Mouse (Mus musculus): Measurements from ENCODE around the gene Ppfibp2.

Gene Ppfibp2

GRCm38 (mm10) chr7:107618028-107618992 is 23.3 kb downstream of the Ppfibp2 start:
- no peak for DNase-seq (ENCODE audit: low read depth)

GRCm38 (mm10) chr7:107619225-107619624 is 24.2 kb downstream of the Ppfibp2 start:
- no peak for DNase-seq (ENCODE audit: low read depth)

- no peak for DNase-seq (ENCODE audit: low read depth)
Observed at GRCm38 (mm10) chr7:107620137-107620536, 25.1 kb downstream of the Ppfibp2 start.

- no peak for DNase-seq (ENCODE audit: low read depth)
Observed at GRCm38 (mm10) chr7:107624432-107624831, 29.4 kb downstream of the Ppfibp2 start.

- no peak for DNase-seq (ENCODE audit: low read depth)
Observed at GRCm38 (mm10) chr7:107625061-107625460, 30.1 kb downstream of the Ppfibp2 start, which contains the start of gene 5330417H12Rik. Gene 5330417H12Rik (minus strand): TSS chr7:107625161.

- DNase-seq (ENCODE audit: low read depth): no peak
Observed at GRCm38 (mm10) chr7:107625781-107626180, 30.8 kb downstream of the Ppfibp2 start.

GRCm38 (mm10) chr7:107628383-107628782 is 33.4 kb downstream of the Ppfibp2 start:
- DNase-seq (ENCODE audit: low read depth): no peak

GRCm38 (mm10) chr7:107633201-107633600 is 38.2 kb downstream of the Ppfibp2 start:
- no peak for DNase-seq (ENCODE audit: low read depth)

- DNase-seq (ENCODE audit: low read depth): no peak
Observed at GRCm38 (mm10) chr7:107637398-107637797, 42.4 kb downstream of the Ppfibp2 start.

- no peak for DNase-seq (ENCODE audit: low read depth)
Observed at GRCm38 (mm10) chr7:107638026-107638425, 43.0 kb downstream of the Ppfibp2 start.

- no peak for DNase-seq (ENCODE audit: low read depth)
Observed at GRCm38 (mm10) chr7:107642586-107643275, 47.7 kb downstream of the Ppfibp2 start.

GRCm38 (mm10) chr7:107644987-107645386 is 50.0 kb downstream of the Ppfibp2 start:
- no peak for DNase-seq (ENCODE audit: low read depth)

- no peak for DNase-seq (ENCODE audit: low read depth)
Observed at GRCm38 (mm10) chr7:107648937-107649688, 54.1 kb downstream of the Ppfibp2 start.

- DNase-seq (ENCODE audit: low read depth): no peak
Observed at GRCm38 (mm10) chr7:107649990-107650389, 55.0 kb downstream of the Ppfibp2 start.

GRCm38 (mm10) chr7:107651821-107652220 is 56.8 kb downstream of the Ppfibp2 start:
- DNase-seq (ENCODE audit: low read depth): no peak

- DNase-seq (ENCODE audit: low read depth): no peak
Observed at GRCm38 (mm10) chr7:107656451-107656850, 61.4 kb downstream of the Ppfibp2 start.

GRCm38 (mm10) chr7:107659186-107659918 is 64.3 kb downstream of the Ppfibp2 start:
- no peak for DNase-seq (ENCODE audit: low read depth)

GRCm38 (mm10) chr7:107661189-107661842 is 66.3 kb downstream of the Ppfibp2 start:
- DNase-seq (ENCODE audit: low read depth): peak; percentile 49

GRCm38 (mm10) chr7:107661843-107662281 is 66.9 kb downstream of the Ppfibp2 start:
- no peak for DNase-seq (ENCODE audit: low read depth)

GRCm38 (mm10) chr7:107663621-107664020 is 68.6 kb downstream of the Ppfibp2 start:
- DNase-seq (ENCODE audit: low read depth): no peak

Measured in 416B (cell line).